Mouse (Mus musculus): ENCODE results near the gene Igsf3.
A peak's percentile ranks its signal among the peaks of the same experiment; 100 is the strongest.

The Igsf3 gene

DNA sequence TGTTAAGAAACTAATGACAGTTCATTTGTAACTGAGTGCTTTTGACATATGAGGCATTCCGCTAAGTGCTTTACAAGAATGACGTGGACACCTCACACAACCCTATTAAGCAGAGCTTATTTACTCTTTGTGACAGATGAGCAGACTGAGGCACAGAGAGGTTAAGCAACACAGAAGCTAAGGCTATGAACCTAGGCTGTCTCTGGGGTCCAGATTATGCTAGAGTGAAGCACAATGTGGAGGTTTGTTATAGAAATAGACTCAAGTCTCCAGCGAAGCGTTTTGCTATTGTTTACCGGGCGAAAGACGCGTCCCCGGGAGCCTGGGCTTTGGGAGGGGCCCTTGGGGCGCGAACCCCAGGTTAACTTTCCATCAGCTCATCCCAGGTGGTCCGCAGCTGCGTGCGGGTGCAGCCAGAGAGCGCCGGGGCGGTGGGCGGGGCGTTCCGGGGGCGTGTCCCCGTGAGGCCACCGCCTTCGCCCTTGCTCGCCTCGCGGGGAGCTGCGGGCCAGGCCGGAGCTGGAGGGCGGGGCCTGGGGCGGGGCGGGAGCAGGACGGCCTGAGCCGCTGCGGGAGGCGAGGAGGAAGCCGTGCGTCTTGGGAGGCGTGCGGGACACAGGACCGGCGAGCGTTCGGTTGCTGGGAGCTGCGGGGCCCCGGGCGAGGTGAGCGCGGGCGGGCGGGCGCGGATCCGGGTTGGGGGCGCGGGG, at the start of gene Igsf3:
Igsf3 (plus strand) TSS at position 546 of the 710 bp plus-strand sequence.
- DNase-seq, result peak; percentile 85 to 93

DNA sequence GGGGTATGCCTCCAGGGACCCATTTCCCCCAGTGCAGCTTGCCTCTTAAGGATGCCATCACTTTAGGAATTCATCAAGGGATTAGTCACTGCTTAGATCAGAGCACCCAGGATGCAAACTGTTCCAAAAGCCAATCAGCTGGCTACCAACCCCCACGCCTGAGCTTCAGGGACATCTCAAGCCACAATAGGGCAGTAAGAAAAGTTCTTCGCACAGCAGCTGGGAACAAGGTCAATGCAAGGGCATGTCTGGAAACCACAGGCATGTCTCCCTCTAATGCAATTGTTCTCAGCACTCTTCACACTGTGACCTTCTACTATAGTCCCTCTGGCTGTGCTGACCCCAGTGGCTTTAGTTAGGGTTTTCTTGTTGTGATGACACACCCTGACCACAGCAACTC, 49.6 kb upstream of the Igsf3 start:
- DNase-seq, result no peak

DNA sequence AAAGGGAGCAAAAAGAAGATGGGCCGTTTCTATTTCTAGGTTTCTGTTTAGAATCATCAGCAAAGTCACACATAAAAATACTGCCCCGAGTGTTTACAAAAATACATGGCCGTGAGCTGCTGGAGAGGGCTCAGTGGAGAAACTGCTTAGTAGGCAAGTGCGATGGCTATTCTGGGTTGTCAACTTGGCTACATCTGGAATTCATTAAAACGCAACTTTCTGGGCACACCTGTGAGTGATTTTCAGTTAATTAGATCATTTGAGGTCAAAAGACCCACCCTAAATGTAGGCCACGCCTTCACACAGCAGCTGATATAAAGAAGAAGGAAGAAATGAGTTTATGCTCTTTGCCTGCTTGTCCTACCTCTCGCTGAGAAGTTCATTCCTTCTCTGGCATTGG, 48.3 kb upstream of the Igsf3 start:
- DNase-seq, result no peak

DNA sequence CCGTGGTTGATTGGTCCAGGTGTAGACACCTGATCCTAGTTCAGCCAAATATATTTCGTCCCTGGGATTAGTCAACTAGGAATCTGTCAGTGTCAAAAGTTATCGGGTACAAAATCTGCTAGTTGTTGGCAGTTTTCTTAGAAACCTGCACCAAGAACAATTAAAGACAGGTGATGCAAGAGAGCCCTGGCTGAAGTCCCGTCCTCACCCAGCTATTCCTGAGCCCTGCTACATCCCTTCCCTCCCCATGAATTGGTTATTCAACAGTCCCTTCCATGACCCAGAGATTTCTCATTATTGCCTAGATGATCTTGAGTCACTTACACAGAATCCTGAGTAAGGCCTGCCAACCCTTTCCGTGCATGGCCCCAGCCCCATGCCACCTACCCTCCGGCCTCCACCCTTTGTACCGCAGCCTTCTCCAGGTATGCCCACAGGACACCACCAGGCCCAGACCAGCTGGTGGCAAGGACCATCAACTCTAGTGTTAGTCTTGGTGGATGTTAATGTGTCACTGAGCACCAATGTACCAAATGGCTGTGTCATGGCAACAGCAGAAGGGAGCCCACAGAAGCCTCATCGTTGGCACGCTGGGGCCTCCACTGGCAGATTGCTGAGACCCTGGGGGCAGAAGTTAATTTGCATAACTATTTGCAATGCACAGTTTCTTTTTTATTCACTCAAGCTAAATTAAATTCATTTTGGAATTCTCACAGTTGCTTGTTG, 33.5 kb upstream of the Igsf3 start:
- no peak for DNase-seq

DNA sequence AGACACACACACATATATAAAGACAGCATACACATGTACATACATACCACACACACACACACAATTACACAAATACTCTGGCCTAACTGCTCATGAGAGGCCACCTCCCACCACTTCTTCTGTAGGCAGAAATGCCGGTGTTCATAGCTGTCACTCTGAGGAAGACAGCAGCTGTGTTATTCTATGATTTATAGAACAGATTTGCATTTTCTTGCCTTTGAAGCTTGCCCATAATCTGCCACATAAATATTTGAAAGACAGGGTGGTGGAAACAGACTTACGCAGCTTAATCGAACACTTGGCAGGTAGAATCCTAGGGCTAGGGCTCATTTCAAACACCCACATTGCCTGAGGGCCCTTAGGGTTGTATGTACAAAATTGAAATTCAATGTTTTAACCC, 32.6 kb upstream of the Igsf3 start:
- DNase-seq, result no peak

DNA sequence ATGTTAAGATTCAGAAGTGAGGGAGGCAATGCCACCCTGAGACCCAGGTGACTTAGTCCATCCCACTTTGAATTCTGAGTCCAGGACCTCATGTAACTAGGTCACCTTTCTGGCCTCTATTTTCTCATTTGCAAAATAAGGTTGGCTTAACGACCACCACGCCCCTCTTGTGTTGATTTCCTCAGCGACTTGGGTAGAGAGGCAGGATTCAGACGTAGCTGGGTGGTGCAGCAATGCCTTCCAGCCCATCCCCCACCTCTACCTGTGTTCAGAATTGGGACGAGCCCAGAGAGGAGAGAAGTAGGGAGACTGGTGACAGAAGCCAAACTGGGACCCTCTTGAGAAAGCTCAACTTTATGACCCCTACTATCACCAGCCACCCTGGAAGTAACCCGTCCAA, 31.6 kb upstream of the Igsf3 start:
- DNase-seq, result no peak

DNA sequence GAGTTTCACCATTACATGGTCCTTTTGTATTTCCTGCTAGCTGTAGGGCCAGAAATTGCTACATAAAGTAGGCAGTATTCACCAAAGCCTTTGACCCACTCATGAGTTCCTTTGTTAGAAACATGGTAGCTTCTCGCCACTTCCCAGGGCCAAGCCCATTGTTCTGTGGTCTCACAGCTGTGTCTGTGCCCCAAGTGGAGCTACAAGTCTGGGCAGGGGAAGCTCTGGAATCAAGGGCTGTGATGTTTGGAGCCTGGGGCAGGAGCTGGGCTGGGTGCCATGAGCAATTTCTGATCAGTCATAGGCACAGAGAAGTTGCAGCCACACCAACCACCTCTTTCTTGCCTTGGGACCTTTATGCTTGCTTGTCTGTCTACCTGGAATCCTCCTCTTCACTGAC, 30.1 kb upstream of the Igsf3 start:
- no peak for DNase-seq

DNA sequence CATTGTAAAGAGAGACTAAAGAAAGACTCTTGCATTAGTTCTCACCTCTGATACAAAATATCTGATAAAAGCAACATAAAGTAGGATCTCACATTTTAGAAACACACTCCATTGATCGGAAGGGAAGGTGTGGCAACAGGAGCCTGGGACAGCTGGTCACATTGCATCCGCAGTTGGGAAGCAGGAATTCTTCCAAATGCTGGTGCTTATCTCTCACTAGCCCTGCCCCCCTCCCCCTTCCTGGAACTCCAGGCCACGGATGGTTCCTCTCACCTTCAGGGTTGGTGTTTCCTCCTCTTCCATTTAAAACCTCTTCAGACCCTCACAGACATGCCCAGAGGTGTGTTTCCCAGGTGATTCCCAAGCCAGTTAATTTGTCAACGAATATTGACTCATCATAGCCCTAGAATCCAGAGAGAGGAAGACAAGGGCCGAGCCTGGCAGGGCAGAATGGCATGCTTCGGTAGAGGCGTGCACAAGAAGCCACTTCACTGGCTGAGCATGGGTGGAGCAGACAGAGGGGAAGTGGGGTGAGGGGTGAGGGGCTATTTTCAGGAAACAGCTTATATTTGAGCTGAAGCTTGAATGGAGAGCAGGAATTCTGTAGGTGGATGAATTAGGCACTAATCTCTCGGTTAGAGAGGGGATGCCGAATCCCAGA, 28.3 kb upstream of the Igsf3 start:
- no peak for DNase-seq

DNA sequence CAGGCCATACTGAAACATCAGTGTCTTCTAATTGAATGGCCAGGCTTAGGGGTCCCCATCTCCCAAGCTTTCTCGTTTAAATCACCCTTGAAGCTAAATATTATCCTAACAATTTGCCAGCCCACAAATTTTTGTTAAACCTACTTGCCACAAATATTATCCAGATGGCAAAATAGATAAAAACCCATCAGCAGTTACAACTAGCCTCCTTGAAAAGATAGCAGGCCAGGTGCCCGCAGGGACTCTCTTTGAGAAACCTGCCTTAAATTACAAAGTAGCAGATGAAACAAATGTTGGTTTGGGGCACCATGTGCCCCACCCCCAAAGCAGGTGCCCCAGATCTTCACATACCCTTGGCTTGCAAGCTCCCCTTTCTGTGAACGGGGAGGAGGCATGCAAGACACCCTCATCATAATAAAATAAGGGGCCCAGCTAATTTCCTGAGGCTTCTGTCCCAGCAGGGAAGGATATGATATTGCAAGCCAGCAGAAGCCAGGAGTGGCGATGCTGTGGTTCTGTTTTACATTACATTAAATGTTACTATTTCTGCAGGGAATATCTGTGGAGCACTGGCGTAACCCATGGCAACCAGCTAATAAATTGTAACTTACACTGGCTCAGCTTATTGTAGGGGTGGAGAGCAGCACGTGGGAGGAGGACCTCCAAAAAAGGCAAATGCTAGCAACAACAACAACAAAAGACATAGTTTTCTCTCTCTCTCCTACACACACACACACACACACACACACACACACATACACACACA, 27.2 kb upstream of the Igsf3 start:
- no peak for DNase-seq

DNA sequence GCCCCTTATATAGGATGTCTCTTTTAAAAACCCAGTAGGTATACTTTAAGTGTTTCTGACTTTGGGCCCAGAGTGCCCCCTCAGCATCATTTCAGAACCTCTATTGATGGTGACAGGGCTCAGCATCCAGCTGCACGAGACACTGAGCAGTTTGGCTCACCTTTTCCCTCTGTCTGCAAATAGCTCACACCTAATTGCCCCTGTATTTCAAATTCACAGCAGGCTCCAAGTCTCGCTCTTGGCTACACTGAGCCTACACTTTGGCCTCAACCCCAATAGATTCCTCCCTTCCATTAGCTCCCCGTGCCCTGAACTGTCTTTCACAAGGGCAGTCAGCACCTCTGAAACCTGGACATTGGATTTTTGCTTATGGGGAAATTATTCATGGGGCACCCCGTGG, 26.5 kb upstream of the Igsf3 start:
- DNase-seq, result no peak

DNA sequence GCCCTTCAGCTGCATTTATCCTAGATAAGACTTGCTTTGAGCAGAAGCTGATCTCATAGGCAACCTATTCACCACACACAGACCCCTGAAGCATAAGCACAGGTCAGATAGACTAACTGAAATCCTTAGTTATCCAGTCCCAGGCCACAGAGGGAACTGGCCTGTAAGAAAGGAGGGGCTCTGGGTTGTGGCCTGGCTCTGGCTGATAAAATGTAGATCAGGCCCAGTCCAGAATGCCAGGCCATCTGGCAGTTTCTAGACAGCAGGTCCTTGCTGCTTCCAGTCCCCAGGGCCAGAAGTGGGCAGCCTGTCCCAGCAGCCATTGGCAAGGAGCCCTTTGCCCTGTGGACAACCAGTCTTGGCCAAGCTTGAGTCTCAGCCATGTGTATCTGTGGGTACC, 22.4 kb upstream of the Igsf3 start:
- peak in 1 of 2 experiments; percentile 38 for DNase-seq

DNA sequence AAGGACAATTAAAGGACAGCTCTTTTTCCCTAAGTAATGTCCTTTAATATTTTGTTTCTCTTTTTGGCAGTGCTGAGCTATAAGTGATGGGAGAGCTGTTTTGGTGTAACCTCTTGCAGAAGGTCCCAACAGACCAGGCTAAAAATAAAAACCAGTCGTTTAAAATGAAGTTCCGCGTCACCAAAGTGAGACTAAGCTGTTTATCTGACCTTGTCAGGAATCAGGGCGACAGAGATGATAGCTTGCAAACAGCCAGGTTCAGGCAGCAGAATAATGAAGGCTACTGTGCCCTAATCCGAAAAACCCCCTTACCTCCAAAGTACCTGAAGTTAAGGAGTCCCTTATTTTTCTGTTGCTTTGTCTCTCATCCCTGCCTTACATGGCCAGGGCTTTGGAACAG, 21.2 kb upstream of the Igsf3 start:
- no peak for DNase-seq

DNA sequence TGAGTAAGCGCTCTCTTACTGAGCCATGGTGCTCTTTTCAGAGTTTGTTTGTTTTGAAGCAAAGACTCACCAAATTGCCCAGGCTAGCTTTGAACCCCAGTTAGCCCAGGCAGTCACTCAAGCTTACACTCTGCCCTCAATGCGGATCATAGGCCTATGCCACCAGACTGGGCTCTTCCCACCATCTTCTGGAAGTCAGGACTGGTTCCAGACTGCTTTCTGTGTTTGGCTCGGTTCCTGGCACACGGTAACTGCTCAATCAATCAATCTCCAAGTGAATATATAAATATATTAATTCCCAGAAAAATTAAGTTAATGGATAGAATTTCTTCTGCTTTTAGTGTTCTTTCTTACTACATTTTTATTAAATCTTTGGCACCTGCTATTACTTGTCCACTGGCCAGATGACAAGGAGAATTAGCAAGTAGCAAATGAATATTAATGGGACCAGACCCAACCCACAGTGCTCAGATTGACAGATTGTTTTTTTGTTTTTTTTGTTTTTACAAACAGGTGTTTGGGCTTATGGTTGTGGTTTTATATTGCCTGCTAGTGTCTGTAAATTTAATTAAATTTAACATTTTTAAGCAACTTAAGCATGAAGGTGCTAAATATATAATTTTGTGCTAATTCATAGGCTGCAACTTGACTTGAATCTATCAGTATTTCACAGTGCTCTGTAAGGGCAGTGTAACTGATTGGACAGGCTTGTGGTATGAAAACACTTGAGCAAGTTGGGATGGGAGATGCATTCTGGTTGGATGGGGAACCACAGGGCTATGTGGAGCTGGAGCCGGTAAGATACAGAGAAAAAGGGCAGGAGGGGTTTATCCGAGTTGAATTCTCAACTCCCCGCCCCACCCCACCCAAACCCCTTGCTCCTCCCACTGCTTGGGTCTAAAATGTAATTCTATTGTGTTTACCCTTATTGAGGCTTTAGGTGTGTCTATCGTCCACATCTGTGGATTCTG, 20.0 kb upstream of the Igsf3 start:
- DNase-seq, result no peak

DNA sequence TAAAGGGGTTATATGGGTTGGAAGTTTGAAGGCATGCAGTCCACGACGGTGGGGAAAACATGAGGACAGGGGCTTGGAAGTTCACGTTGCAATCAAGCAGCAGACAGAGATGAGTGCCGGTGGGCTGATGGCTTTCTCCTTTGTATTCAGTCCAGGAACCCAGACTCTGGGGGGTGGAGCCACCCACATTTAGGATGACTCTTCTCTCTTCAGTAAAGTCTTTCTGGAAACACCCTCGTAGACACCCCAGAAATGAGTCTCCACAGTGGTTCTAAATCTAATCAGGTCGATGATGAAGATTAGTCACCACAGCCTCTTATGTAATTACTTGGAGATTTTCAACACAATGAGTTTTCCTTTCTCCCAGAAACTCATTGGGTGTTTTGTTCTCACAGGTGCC, 16.1 kb upstream of the Igsf3 start:
- DNase-seq, result no peak

DNA sequence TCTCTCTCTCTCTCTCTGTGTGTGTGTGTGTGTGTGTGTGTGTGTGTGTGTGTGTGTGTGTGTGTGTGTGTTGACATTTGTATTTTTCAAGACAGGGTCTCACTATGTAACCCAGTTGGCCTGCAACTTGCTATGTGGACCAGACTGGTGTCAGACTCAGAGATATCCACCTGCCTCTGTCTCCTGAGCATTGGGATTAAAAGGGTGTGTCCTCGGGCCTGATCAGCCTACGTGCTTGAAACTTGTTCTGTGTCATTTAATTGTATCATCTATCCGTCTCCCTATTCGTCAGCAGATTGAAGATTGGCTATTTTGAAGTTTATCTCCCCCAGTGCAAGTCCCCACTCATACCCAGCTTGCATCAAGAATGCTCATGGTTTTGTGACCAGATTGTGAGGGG, 14.5 kb upstream of the Igsf3 start:
- DNase-seq, result no peak

DNA sequence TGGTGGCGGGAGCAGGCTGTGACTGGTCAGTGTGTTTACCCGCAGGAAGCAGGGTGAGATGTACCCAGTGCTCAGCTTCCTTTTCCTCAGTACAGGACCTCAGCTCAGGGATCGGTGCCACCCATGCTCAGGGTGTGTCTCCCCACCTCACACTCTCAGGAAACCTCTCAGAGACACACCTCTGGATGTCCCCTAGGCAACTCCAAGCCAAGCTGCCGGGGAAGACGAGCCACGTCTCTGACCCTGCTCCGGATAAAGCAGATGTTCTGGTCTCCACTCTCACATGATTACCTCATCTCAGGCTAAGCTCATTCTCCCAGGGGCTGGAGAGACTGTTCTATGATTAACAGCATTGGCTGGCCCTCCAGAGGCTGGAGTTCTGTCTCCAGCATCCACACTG, 13.3 kb upstream of the Igsf3 start:
- DNase-seq, result no peak

DNA sequence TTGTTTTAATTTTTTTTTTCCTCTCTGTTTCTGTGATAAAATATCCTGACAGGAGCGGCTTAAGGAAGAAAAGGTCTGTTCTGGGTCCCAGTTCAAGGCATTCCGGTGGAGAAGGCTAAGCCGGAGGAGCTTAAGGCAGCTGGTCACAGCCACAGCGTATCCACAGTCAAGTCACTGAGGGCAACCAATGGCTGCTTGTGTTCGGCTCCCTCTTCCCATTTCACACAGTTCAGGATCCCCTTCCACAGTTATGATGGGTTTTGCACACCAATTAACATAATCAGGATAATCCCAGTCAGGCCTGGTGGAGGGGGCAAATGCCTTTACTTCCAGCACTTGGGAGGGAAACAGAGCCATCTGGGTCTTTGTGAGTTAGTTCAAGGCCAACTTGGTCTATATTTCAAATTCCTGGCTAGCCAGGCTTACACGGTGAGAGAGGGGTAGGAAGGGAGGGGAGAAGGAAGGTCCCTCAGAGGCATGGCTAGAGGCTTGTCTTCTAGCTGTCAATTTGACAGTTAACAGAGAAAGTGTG, 11.7 kb upstream of the Igsf3 start:
- DNase-seq, result no peak

DNA sequence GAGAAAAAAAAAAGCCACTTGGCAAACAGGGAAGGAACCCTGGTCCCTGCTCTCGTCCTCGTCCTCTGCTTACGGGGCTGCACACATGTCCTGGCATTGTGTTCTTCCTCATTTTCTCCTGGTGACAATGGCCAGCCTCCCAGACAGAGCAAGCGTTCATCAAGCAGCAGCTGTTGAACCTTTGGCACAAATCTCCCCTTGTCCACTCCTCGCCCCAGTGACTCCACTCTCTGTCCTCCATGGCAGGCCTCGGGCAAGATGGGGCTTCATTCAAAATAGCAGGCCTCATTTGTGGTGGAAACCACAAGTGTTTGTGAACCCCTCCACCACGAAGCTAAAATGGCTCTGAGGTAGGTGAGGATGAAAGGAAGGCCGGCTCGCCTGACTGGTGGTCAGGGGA, 11.0 kb upstream of the Igsf3 start:
- DNase-seq, result no peak

DNA sequence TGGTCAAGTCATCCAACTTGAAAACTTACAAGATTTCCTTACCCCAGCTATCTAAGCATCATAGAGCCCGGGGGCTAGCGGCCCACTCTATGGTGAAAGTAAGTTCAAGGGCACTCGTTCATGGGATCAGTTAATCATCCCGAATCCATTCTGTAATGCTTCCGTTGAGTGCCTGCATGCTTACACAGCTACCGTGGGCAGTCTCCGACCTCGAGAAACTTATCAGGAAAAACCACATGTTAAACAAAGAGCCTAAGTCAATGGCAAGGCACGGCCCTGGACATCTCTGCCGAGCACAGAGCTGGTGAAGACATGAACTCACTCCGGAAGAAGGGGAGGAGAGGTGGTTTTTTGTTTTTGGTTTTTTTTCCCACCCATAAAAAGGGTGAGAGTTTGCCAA, 9.5 kb upstream of the Igsf3 start:
- no peak for DNase-seq

DNA sequence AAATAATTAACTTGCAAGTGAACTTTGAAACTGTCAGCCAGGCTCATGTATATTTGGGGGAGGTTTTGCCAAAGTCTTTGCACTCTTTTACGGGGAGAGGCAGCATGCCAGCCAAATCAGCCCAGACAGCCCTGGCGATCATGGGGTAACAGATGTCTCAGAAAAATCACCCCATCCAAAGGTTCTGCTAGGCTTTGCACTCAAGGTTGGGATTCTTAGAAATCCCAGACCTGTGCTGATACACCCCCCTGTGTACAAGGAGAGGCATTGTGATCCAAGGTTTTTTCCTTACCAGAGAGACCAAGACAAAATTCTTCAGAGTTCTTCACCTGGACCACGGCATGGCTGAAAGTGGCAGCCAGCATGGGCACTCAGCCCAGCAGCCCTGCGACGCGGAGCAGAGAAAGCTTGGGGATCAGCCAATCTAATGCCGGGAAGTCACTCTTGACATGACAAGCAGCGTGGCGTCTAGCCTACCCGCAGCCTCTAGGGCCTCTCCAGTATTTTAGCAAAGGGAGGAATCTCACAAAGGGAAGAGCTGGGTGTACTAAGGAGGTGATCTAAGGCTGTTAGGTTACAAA, 7.5 kb upstream of the Igsf3 start:
- DNase-seq, result peak; percentile 32 to 60

DNA sequence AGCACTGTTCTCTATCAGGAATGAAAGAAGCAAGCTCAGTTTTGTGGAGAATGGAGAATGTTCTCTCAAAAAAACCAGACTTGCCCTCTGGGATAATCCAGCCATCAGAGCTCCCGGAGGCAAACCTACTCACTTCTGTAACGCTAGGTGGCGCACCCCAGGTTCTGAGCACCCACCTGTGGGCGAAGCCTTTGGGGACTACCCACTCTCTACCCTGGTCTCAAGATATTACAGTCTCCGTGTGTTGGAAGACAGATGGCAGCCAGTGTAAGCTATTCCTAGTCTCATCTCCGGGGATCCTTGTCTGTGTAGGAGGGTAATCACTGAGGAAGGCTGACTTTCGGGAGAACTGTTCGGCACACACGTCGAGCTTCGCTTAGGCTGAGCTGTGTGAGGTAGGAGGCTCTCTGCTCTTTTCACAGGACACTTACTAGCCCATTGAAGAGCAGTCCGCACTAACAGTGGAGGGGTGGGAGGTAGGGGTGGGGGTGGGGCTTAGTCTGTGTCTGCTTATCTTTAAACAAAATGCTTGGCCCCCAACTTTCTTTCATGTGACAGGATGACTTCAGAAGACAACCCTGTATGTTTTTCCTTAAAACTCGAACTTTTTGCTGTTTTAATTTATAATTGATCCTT, 4.4 kb upstream of the Igsf3 start:
- DNase-seq, result peak; percentile 61 to 86
